17 mouse cellular contexts compared by ENCODE assay signal in the genomic region with DNA sequence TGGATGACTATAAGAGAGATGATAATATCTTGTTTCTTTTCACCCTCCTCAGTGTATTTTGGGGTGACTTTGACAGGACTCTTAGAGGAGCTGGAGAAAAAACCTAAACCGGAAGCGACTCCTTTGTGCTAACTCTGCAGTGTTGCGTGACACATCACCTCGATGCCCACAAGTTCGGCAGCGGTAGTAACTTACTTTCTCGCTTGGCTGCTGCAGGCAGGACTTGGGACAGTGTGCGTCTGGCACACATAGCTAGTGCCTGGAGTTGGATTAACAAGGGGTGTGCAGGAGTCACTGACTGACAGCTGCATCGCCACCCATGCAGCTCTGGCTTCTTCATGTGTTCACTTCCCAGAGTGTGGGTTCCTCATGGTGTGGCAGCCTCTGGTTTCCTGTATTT. TPM values are rescaled to one million over a fixed set of nuclear protein-coding genes. Genes with fewer than 3 reads are reported as not detected.
DNase-seq lines count a peak whose midpoint lies in the region; ATAC-seq and TF ChIP-seq lines count a peak whose summit lies in the region.
"Had no signal": no experiment of that assay in that cellular context is flagged by ENCODE, and none has a peak within 500 bp of the region (broad histone marks: within the 10 kb centered on the region; RNA-seq: fewer than 3 reads in every experiment).

No protein-coding gene starts in this region.

- intact Hi-C loops in left cerebral cortex, adult 2 months (cut with DNase I) = loop anchor here (2.0 kb wide), 1 partner anchor 35 kb away; no protein-coding TSS in a partner anchor

- WGBS in lung, adult 2 months = 81% methylated on average over 9 of the region's 9 CpGs

- peak; percentile 89 for DNase-seq in heart, adult 11 months
- DNase-seq in heart, adult 9 months (ENCODE audit: low spot score in 2 of 2) = no peak
- DNase-seq in left cerebral cortex, adult 2 months (ENCODE audit: extremely low spot score in 1 of 2, low spot score in 2 of 2) = no peak
- DNase-seq in left cerebral cortex, adult 9 months (ENCODE audit: low spot score in 2 of 2) = no peak
- DNase-seq in thymus, postnatal 14 days = peak; percentile 47
- DNase-seq in lung, adult 2 months = no peak
- DNase-seq: cerebellum, postnatal 25 days; right cerebral cortex, postnatal 4 days had no signal

- peak; percentile 16; the same call in 1 of the 2 replicates for ATAC-seq in common myeloid progenitor, adult 5-6 weeks (replicated peaks; ENCODE audit: low read depth, poor library complexity, severe bottlenecking)
- ATAC-seq in cerebellum, adult (ENCODE audit: insufficient number of reproducible peaks, low FRiP score, low TSS enrichment) = no peak
- ATAC-seq: forebrain, embryonic 15.5 days; intestine, postnatal 0 days; Patski had no signal

- H3K27ac ChIP-seq in left cerebral cortex, adult 2 months = peak overlapping the region; percentile 34; the same call in 1 of the 2 replicates
- H3K27ac ChIP-seq: embryonic facial prominence, embryonic 10.5 days; forebrain, embryonic 15.5 days; hindbrain, embryonic 13.5 days; midbrain, embryonic 10.5 days had no signal

- no peak for TF ChIP-seq POLR2A in lung, adult 2 months (IDR thresholded peaks at IDR 0.05; ENCODE audit: borderline replicate concordance, extremely low read depth, low read depth, low read length)

- H3K4me3 ChIP-seq in left cerebral cortex, adult 2 months = no peak overlapping the region
- no peak overlapping the region for H3K4me3 ChIP-seq in lung, adult 2 months (replicated peaks; ENCODE audit: extremely low read depth, low read depth, low read length)
- H3K4me3 ChIP-seq: embryonic facial prominence, embryonic 10.5 days; erythroblast, embryonic 14.5 days; forebrain, embryonic 15.5 days; hindbrain, embryonic 13.5 days; midbrain, embryonic 10.5 days had no signal

- peaks cover 27% of the 10 kb centered on the region for H3K4me1 ChIP-seq in lung, adult 2 months (ENCODE audit: control insufficient read depth, insufficient read depth, low read length)
- H3K4me1 ChIP-seq: embryonic facial prominence, embryonic 10.5 days; forebrain, embryonic 15.5 days had no signal

- no peak for TF ChIP-seq CTCF in left cerebral cortex, adult 2 months (IDR thresholded peaks at IDR 0.05)
- no peak for TF ChIP-seq CTCF in lung, adult 2 months (IDR thresholded peaks at IDR 0.05; ENCODE audit: insufficient read depth, low read length)

RNA-seq across cellular contexts. Expression of a gene that starts 40.0 kb away (rescaled TPM):
- total RNA-seq in left cerebral cortex, adult 2 months (2021) = under 1 TPM; 0.79 to 0.93 TPM
- total RNA-seq in common myeloid progenitor, adult 5-6 weeks (2017) = 16.9 and 17.6 TPM in 2 replicates
- 2.4 and 105 TPM in 2 replicates for polyA plus RNA-seq in lung, adult 2 months (2012; rRNA removed)

RNA-seq across cellular contexts. Expression of a gene that starts 51.8 kb away (rescaled TPM):
- 100 to 1,000 TPM; 126 to 129 TPM for total RNA-seq in left cerebral cortex, adult 2 months (2021)
- 44.8 and 45.5 TPM in 2 replicates for total RNA-seq in common myeloid progenitor, adult 5-6 weeks (2017)
- 167 and 180 TPM in 2 replicates for polyA plus RNA-seq in lung, adult 2 months (2012; rRNA removed)

Comparison
In these comparisons a context has a peak if more than half of its experiments do, and no peak if none do; other contexts are left out.
1. DNase-seq: peak in heart, adult 11 months (single experiment) and thymus, postnatal 14 days (single experiment); none in heart, adult 9 months (0 of 2), left cerebral cortex, adult 2 months (0 of 2), left cerebral cortex, adult 9 months (0 of 2) and lung, adult 2 months (single experiment).